Mouse (Mus musculus): ENCODE results near the gene Mrpl16. TPM values are rescaled to one million over a fixed set of nuclear protein-coding genes. Genes with fewer than 3 reads are reported as not detected.

The Mrpl16 gene
- total RNA-seq, 2 experiments from 2014 or later: 6.8 to 21.0 TPM

Other genes with a start within 250 kb of the Mrpl16 start
- gene Ms4a4d, start 233.6 kb upstream of the Mrpl16 start, total RNA-seq (2015; ENCODE audit: low replicate concordance): 3.2 and 4.2 TPM in 2 replicates
- 1.3 TPM in 1 of 2 replicates, not detected in the other for gene Ms4a4d, start 233.6 kb upstream of the Mrpl16 start, total RNA-seq (2017; ENCODE audit: low replicate concordance)
- gene Ms4a6d, start 165.5 kb upstream of the Mrpl16 start, total RNA-seq (2015; ENCODE audit: low replicate concordance): 2.2 and 5.4 TPM in 2 replicates
- 0.90 TPM in 1 of 2 replicates, not detected in the other for gene Ms4a6d, start 165.5 kb upstream of the Mrpl16 start, total RNA-seq (2017; ENCODE audit: low replicate concordance)
- 13.3 and 21.4 TPM in 2 replicates for gene Ms4a2, start 146.7 kb upstream of the Mrpl16 start, total RNA-seq (2015; ENCODE audit: low replicate concordance)
- gene Ms4a2, start 146.7 kb upstream of the Mrpl16 start, total RNA-seq (2017; ENCODE audit: low replicate concordance): 6.8 and 12.9 TPM in 2 replicates
- gene Ms4a3, start 129.5 kb upstream of the Mrpl16 start, total RNA-seq (2015; ENCODE audit: low replicate concordance): 148 and 159 TPM in 2 replicates
- gene Ms4a3, start 129.5 kb upstream of the Mrpl16 start, total RNA-seq (2017; ENCODE audit: low replicate concordance): 39.9 and 40.2 TPM in 2 replicates
- not detected in 2 replicates for gene Oosp2, start 109.8 kb upstream of the Mrpl16 start, total RNA-seq (2015; ENCODE audit: low replicate concordance)
- gene Oosp2, start 109.8 kb upstream of the Mrpl16 start, total RNA-seq (2017; ENCODE audit: low replicate concordance): not detected in 2 replicates
- gene Oosp1, start 79.2 kb upstream of the Mrpl16 start, total RNA-seq (2015; ENCODE audit: low replicate concordance): 2.1 TPM in 1 of 2 replicates, not detected in the other
- 6.3 TPM in 1 of 2 replicates, not detected in the other for gene Oosp1, start 79.2 kb upstream of the Mrpl16 start, total RNA-seq (2017; ENCODE audit: low replicate concordance)
- not detected in 2 replicates for gene Oosp3, start 73.3 kb upstream of the Mrpl16 start, total RNA-seq (2015; ENCODE audit: low replicate concordance)
- not detected in 2 replicates for gene Oosp3, start 73.3 kb upstream of the Mrpl16 start, total RNA-seq (2017; ENCODE audit: low replicate concordance)
- not detected in 2 replicates for gene Gif, start 22.8 kb upstream of the Mrpl16 start, total RNA-seq (2015; ENCODE audit: low replicate concordance)
- not detected in 2 replicates for gene Gif, start 22.8 kb upstream of the Mrpl16 start, total RNA-seq (2017; ENCODE audit: low replicate concordance)
- gene Stx3, start 49.0 kb downstream of the Mrpl16 start, total RNA-seq (2015; ENCODE audit: low replicate concordance): 2.2 TPM in 1 of 2 replicates, not detected in the other
- 0.39 and 6.0 TPM in 2 replicates for gene Stx3, start 49.0 kb downstream of the Mrpl16 start, total RNA-seq (2017; ENCODE audit: low replicate concordance)
- not detected in 2 replicates for gene Olfr1417, start 68.8 kb downstream of the Mrpl16 start, total RNA-seq (2015; ENCODE audit: low replicate concordance)
- gene Olfr1417, start 68.8 kb downstream of the Mrpl16 start, total RNA-seq (2017; ENCODE audit: low replicate concordance): not detected in 2 replicates
- gene Olfr1418, start 90.7 kb downstream of the Mrpl16 start, total RNA-seq (2015; ENCODE audit: low replicate concordance): not detected in 2 replicates
- gene Olfr1418, start 90.7 kb downstream of the Mrpl16 start, total RNA-seq (2017; ENCODE audit: low replicate concordance): not detected in 2 replicates
- not detected in 2 replicates for gene Olfr1419, start 104.7 kb downstream of the Mrpl16 start, total RNA-seq (2015; ENCODE audit: low replicate concordance)
- gene Olfr1419, start 104.7 kb downstream of the Mrpl16 start, total RNA-seq (2017; ENCODE audit: low replicate concordance): not detected in 2 replicates
- not detected in 2 replicates for gene Olfr1420, start 116.2 kb downstream of the Mrpl16 start, total RNA-seq (2015; ENCODE audit: low replicate concordance)
- gene Olfr1420, start 116.2 kb downstream of the Mrpl16 start, total RNA-seq (2017; ENCODE audit: low replicate concordance): not detected in 2 replicates
- 9.6 and 12.3 TPM in 2 replicates for gene Patl1, start 142.0 kb downstream of the Mrpl16 start, total RNA-seq (2015; ENCODE audit: low replicate concordance)
- 2.7 and 5.3 TPM in 2 replicates for gene Patl1, start 142.0 kb downstream of the Mrpl16 start, total RNA-seq (2017; ENCODE audit: low replicate concordance)
- gene Osbp, start 195.6 kb downstream of the Mrpl16 start, total RNA-seq (2015; ENCODE audit: low replicate concordance): 23.5 and 34.6 TPM in 2 replicates
- 32.1 and 32.3 TPM in 2 replicates for gene Osbp, start 195.6 kb downstream of the Mrpl16 start, total RNA-seq (2017; ENCODE audit: low replicate concordance)

All from erythroid progenitor cell, adult 5-6 weeks (primary cell).